Mouse (Mus musculus) heart, adult 2 months (tissue): Measurements from ENCODE around the gene Fndc3b. TPM values are rescaled to one million over a fixed set of nuclear protein-coding genes. Genes with fewer than 3 reads are reported as not detected.

ENCODE experiments used
- DNase-seq, 2 experiments: peaks; one replicate each; pipeline ENCODE4 v3.0.0; 2021
- H3K27ac ChIP-seq: fragments of 200-600 bp; 2 replicates; pipeline ENCODE4 v1.8.1; 2022
- H3K27me3 ChIP-seq: fragments of 200-500 bp; 2 replicates; pipeline ENCODE4 v1.6.1; 2012; ENCODE audit warnings: mild to moderate bottlenecking, low read length, inconsistent platforms, mixed read lengths; ENCODE audit not compliant: control insufficient read depth, insufficient read depth
- H3K36me3 ChIP-seq: fragments of 200-500 bp; 2 replicates; pipeline ENCODE4 v1.6.1; 2012; ENCODE audit warnings: low read length, inconsistent platforms; ENCODE audit not compliant: control insufficient read depth, insufficient read depth
- H3K4me1 ChIP-seq: fragments of 200-500 bp; 2 replicates; pipeline ENCODE4 v1.6.1; 2011; ENCODE audit warnings: low read length; ENCODE audit not compliant: control insufficient read depth, insufficient read depth
- H3K4me3 ChIP-seq: fragments of 200-600 bp; 2 replicates; pipeline ENCODE4 v1.8.1; 2022
- H3K79me2 ChIP-seq: fragments of 200-500 bp; replicated peaks from 2 replicates; pipeline ENCODE4 v1.6.1; 2012; ENCODE audit warnings: mild to moderate bottlenecking, inconsistent platforms, low read length, moderate library complexity, mixed read lengths; ENCODE audit not compliant: control insufficient read depth, insufficient read depth
- H3K9ac ChIP-seq: fragments of 200-500 bp; 2 replicates; pipeline ENCODE4 v1.6.1; 2012; ENCODE audit warnings: low read depth, mild to moderate bottlenecking, control low read depth, inconsistent platforms, low read length, mixed read lengths
- CTCF ChIP-seq: fragments of 200-600 bp; IDR thresholded peaks from 2 replicates; pipeline ENCODE4 v1.8.1; 2022; ENCODE audit warnings: antibody characterized with exemption, mild to moderate bottlenecking, moderate library complexity
- EP300 ChIP-seq: fragments of 200-500 bp; IDR thresholded peaks from 2 replicates; pipeline ENCODE4 v1.6.1; 2011; ENCODE audit warnings: low read depth, low read length, control low read depth; ENCODE audit not compliant: insufficient read depth
- POLR2A ChIP-seq: fragments of 200-500 bp; IDR thresholded peaks from 2 replicates; pipeline ENCODE4 v1.6.1; 2011; ENCODE audit warnings: mild to moderate bottlenecking, low read depth, low read length, control low read depth; ENCODE audit not compliant: insufficient read depth
- whole genome bisulfite sequencing: fragments of 180-500 bp; shearing (Covaris S2); methylation state at CpG from one replicate; pipeline ENCODE4 v1.1.7; 2018; 5-methylcytosine and 5-hydroxymethylcytosine counted together
- intact Hi-C: fragments of 180-260 bp; cut with DNase I; formaldehyde crosslinking; loops from one replicate; pipeline ENCODE4 v1.15.1; 2025
- polyA plus RNA-seq: library from polyadenylated mRNA; depleted of rRNA; stranded (reverse); fragments of >200 nt; gene quantifications from 2 replicates; pipeline ENCODE4 v1.2.3, GENCODE M21; 2012
- total RNA-seq, 2 experiments: library from RNA; stranded (reverse); gene quantifications; 2 replicates each; pipeline ENCODE4 v1.2.3; 2021

Fndc3b gene
- total and polyA plus RNA-seq, 3 experiments: 15.3 to 57.4 (median 52.1) TPM

DNA sequence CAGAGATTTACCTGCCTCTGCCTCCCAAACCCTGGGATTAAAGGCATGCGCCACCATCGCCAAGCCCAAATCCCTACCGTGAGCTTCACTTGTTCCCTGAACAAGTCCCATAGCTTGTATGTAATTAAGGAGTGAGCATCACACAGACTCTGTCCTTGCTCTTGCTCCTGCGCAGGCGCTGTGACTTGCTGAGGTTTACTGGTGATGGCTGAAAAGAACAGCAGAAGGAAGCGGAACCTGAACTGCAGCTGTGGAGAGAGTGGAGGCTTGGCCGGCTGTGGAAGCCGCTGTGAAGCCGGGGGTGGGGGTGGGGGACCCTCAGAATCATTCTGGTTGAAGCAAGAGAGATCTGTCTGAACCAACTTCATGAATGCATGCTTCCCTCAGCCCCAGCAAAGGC is 34.5 kb upstream of the Fndc3b start:
- H3K27me3 ChIP-seq: no peaks in the 10 kb centered on the region
- no peaks in the 10 kb centered on the region for H3K36me3 ChIP-seq
- 97% methylated on average over 9 of the region's 9 CpGs for WGBS
- intact Hi-C loops: no loop called here
- TF ChIP-seq EP300: no peak
- no peak for TF ChIP-seq POLR2A
- TF ChIP-seq CTCF: no peak
- no peak overlapping the region for H3K4me3 ChIP-seq
- H3K79me2 ChIP-seq: no peaks in the 10 kb centered on the region
- H3K9ac ChIP-seq: no peak overlapping the region
- no peak overlapping the region for H3K27ac ChIP-seq
- no peak for DNase-seq
- H3K4me1 ChIP-seq: no peaks in the 10 kb centered on the region; the same call in 1 of the 2 replicates

DNA sequence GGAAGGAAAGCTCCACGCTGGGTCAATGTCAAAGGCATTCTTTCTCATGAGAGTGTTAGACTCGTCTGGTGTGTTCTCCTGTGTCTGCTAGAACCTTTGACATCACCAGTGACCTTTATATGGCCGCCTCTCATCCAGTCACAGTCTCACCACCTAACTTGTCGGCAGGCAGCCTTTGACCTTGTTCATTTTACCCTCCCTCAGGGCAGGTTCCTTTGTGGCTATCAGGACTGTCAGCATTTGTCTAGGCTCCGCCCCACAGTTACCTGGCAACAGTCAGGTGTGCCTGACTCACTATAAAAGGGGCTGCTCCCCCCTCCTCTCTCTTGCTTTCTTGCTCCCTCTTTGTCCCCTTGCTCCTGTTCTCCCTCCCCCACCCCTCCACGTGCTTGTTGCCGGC is 33.6 kb upstream of the Fndc3b start:
- peak in 1 of 2 experiments; percentile 8 for DNase-seq
- Histone ChIP-seq H3K27ac (no peak overlapping the region), H3K36me3 (no peaks in the 10 kb centered on the region), H3K4me1 (no peaks in the 10 kb centered on the region; the same call in 1 of the 2 replicates), H3K9ac (no peak overlapping the region), H3K27me3 (no peaks in the 10 kb centered on the region), H3K4me3 (no peak overlapping the region), H3K79me2 (no peaks in the 10 kb centered on the region)
- no peak for TF ChIP-seq CTCF
- no peak for TF ChIP-seq EP300
- TF ChIP-seq POLR2A: no peak
- 71% methylated on average over 7 of the region's 7 CpGs for WGBS
- intact Hi-C loops: no loop called here

DNA sequence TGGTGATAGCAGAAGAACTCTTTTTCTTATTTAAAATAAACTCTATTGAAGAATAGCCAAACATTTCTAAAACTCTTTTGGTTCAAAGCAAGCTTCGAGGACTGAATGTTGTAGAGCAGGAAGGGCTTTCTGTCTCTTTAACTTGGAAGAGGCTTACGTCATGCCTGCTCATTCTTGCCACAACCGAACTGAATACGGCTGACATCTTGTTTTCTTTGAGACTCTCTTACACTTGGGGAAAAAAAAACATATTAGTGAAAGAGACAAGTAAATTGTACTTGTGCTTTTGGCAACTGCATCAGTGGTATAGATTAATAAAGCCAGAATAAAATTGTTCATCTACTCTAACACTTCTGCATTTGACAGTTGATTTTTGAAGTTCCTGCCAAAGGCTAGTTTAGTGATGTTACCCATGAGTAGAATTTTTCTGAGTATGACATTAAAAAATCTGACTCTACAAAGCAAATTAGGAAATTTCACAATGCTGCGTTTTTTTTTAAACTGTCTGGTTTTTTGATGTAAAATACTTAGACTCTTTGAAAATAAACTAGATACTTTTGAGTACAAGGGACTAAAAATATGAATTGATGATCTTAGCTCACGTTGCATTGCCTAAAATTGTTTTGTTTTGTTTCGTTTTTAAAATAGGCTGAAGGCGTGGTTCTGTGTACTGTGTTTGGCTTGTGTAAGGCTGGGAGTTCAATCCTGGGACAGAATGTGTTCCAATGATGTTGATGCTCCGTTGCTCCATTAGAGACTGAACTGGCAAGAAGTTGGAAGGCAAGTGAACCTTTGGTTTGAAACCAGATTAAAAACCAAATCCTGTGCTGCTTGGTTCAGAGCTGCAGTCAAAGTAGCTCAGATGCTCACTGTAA is 32.4 kb upstream of the Fndc3b start:
- DNase-seq: peak in 1 of 2 experiments; percentile 10
- Histone ChIP-seq H3K4me3 (no peak overlapping the region), H3K9ac (no peak overlapping the region), H3K4me1 (no peaks in the 10 kb centered on the region; the same call in 1 of the 2 replicates), H3K27ac (no peak overlapping the region), H3K79me2 (no peaks in the 10 kb centered on the region), H3K36me3 (no peaks in the 10 kb centered on the region), H3K27me3 (no peaks in the 10 kb centered on the region)
- TF ChIP-seq EP300 (no peak), CTCF (no peak), POLR2A (no peak)
- intact Hi-C loops: no loop called here
- 65% methylated on average over 9 of the region's 9 CpGs for WGBS

DNA sequence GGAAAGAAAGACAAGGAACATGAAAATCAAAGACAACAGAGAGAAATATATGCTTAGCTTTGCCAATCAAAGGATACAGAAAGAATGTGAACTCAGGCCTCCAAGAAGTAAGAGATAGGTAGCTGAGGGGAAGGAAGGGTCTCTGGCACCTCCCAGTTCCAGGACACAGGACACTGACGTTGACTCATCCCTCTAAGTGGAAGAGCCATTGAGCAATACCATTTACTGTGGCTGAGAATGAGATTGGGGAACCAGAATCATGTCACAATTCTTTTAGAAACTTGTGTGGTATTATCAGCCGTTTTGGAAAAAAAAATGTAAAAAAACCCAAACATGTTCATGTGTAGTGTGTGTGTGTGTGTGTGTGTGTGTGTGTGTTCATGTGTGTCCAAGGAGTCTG is 31.0 kb upstream of the Fndc3b start:
- intact Hi-C loops: no loop called here
- Histone ChIP-seq H3K27ac (no peak overlapping the region), H3K9ac (no peak overlapping the region), H3K4me1 (no peaks in the 10 kb centered on the region; the same call in 1 of the 2 replicates), H3K36me3 (no peaks in the 10 kb centered on the region), H3K4me3 (no peak overlapping the region), H3K27me3 (no peaks in the 10 kb centered on the region), H3K79me2 (no peaks in the 10 kb centered on the region)
- WGBS: 51% methylated on average over 2 of the region's 2 CpGs
- DNase-seq: no peak
- TF ChIP-seq EP300 (no peak), CTCF (no peak), POLR2A (no peak)

DNA sequence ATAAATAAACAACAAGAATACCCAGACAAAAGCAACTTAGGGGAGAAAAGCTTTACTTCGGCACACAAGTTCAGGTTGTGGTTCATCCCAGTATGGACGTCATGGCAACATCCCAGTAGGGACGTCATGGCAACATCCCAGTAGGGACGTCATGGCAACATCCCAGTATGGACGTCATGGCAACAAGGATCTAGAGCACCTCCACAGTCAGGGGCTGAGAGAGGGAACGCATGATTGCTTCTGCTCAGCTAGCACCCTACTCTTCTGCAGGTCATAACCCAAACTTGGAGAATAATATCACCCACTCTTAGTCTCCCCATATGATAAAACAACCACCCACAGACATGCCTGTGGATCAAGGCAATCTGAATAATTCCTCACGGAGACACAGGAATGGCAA is 29.0 kb upstream of the Fndc3b start:
- Histone ChIP-seq H3K27ac (no peak overlapping the region), H3K4me3 (no peak overlapping the region), H3K79me2 (no peaks in the 10 kb centered on the region), H3K4me1 (no peaks in the 10 kb centered on the region; the same call in 1 of the 2 replicates), H3K27me3 (no peaks in the 10 kb centered on the region), H3K36me3 (no peaks in the 10 kb centered on the region), H3K9ac (no peak overlapping the region)
- TF ChIP-seq EP300 (no peak), POLR2A (no peak), CTCF (no peak)
- intact Hi-C loops: no loop called here
- WGBS: 92% methylated on average over 7 of the region's 7 CpGs
- no peak for DNase-seq

DNA sequence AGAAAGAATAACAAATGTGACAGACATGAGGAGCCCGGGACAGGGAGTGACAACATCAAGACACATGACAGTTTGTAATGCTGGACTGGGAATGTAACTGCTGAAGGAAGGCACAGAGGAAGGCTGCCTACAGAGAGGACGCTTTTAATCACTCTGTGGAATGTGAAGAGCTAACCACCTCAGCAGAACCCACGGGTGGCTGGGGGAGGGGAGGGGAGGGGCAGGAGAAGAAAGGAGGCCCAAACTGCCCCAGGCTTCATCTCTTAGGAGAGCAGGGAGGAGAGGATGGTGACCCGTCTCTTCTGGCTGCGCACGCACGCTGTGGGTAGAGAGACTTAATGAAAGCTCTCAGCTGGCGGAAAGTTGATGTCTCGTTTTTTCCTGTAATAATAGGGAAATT is 25.1 kb upstream of the Fndc3b start:
- Histone ChIP-seq H3K9ac (no peak overlapping the region), H3K4me3 (no peak overlapping the region), H3K27me3 (no peaks in the 10 kb centered on the region), H3K36me3 (no peaks in the 10 kb centered on the region), H3K4me1 (no peaks in the 10 kb centered on the region), H3K27ac (no peak overlapping the region), H3K79me2 (no peaks in the 10 kb centered on the region)
- DNase-seq: no peak
- intact Hi-C loops: no loop called here
- 46% methylated on average over 9 of the region's 9 CpGs for WGBS
- TF ChIP-seq POLR2A (no peak), CTCF (no peak), EP300 (no peak)
